Mouse (Mus musculus) kidney, postnatal 0 days (tissue): ENCODE measurements at regions not wholly inside any gene's neighbourhood (a gene's known extent, or its start where the extent isn't known, plus 50 kb on each side); places are given as distances from the start of the nearest gene placed in this dataset.
A peak's percentile ranks its signal among the peaks of the same experiment; 100 is the strongest.

Source experiments
- ATAC-seq: fragments of 200-750 bp; cut with Nextera tagmentation; replicated peaks from 2 replicates; pipeline ENCODE4 v1.8.0; 2017; ENCODE audit warnings: low read depth, moderate number of reproducible peaks, moderate TSS enrichment, moderate library complexity; ENCODE audit not compliant: low FRiP score
- DNase-seq: peaks from one replicate; pipeline ENCODE4 v3.0.0-alpha.2; 2016; ENCODE audit warnings: low spot score
- H3K27ac ChIP-seq: fragments of 300-500 bp; sonication (generic); 2 replicates; pipeline ENCODE4 v1.5.1; 2014; ENCODE audit warnings: mild to moderate bottlenecking
- H3K27me3 ChIP-seq: fragments of 300-500 bp; sonication (generic); 2 replicates; pipeline ENCODE4 v1.6.1; 2014; ENCODE audit warnings: low read length, mixed read lengths; ENCODE audit not compliant: insufficient read depth
- H3K36me3 ChIP-seq: fragments of 300-500 bp; sonication (generic); 2 replicates; pipeline ENCODE4 v1.6.1; 2014; ENCODE audit warnings: low read length, mixed read lengths; ENCODE audit not compliant: insufficient read depth
- H3K4me1 ChIP-seq: fragments of 300-500 bp; sonication (generic); replicated peaks from 2 replicates; pipeline ENCODE4 v1.6.1; 2014; ENCODE audit warnings: antibody characterized with exemption, low read length, mixed read lengths; ENCODE audit not compliant: insufficient read depth
- H3K4me2 ChIP-seq: fragments of 300-500 bp; sonication (generic); 2 replicates; pipeline ENCODE4 v1.6.1; 2014; ENCODE audit warnings: mild to moderate bottlenecking, low read length, moderate library complexity, mixed read lengths
- H3K4me3 ChIP-seq: fragments of 300-500 bp; sonication (generic); replicated peaks from 2 replicates; pipeline ENCODE4 v1.5.1; 2014; ENCODE audit warnings: low read depth, low read length
- H3K9ac ChIP-seq: fragments of 300-500 bp; sonication (generic); 2 replicates; pipeline ENCODE4 v1.6.1; 2014; ENCODE audit warnings: low read depth, low read length
- H3K9me3 ChIP-seq: fragments of 300-500 bp; sonication (generic); replicated peaks from 2 replicates; pipeline ENCODE4 v1.6.1; 2016; ENCODE audit warnings: low read length, inconsistent platforms, mixed read lengths
- CTCF ChIP-seq: IDR thresholded peaks from 2 replicates; pipeline ENCODE4 v1.5.1; 2016; ENCODE audit warnings: antibody characterized with exemption, low read depth, mild to moderate bottlenecking, moderate library complexity
- WGBS: fragments of 180-500 bp; shearing (Covaris S2); extraction: QIAGEN DNeasy Blood & Tissue Kit; methylation state at CpG from one replicate; pipeline ENCODE4 v1.1.7; 2014; 5-methylcytosine and 5-hydroxymethylcytosine counted together

GRCm38 (mm10) chr16:25080811-25081210, 205.8 kb upstream of the Tprg start:
- Histone ChIP-seq H3K4me3 (no peak overlapping the region), H3K9me3 (no peaks in the 10 kb centered on the region), H3K27ac (no peak overlapping the region), H3K9ac (no peak overlapping the region), H3K4me1 (no peaks in the 10 kb centered on the region), H3K36me3 (no peaks in the 10 kb centered on the region), H3K27me3 (no peaks in the 10 kb centered on the region), H3K4me2 (no peak overlapping the region)
- no peak for ATAC-seq
- TF ChIP-seq CTCF: no peak
- no peak for DNase-seq
- WGBS: 97% methylated on average over 6 of the region's 6 CpGs

GRCm38 (mm10) chr16:25083729-25084128, 202.9 kb upstream of the Tprg start:
- Histone ChIP-seq H3K9ac (no peak overlapping the region), H3K4me2 (no peak overlapping the region), H3K4me1 (no peaks in the 10 kb centered on the region), H3K4me3 (no peak overlapping the region), H3K36me3 (no peaks in the 10 kb centered on the region), H3K27me3 (no peaks in the 10 kb centered on the region), H3K9me3 (no peaks in the 10 kb centered on the region), H3K27ac (no peak overlapping the region)
- ATAC-seq (no peak), DNase-seq (peak; percentile 83)
- 64% methylated on average over 1 of the region's 1 CpGs for WGBS
- TF ChIP-seq CTCF: no peak

GRCm38 (mm10) chr16:25087741-25088648, 198.6 kb upstream of the Tprg start:
- Histone ChIP-seq H3K27ac (no peak overlapping the region), H3K36me3 (no peaks in the 10 kb centered on the region)

GRCm38 (mm10) chr16:25088649-25089019, 198.0 kb upstream of the Tprg start:
- H3K9me3 ChIP-seq: no peaks in the 10 kb centered on the region
- WGBS: 81% methylated on average over 2 of the region's 2 CpGs
- no peaks in the 10 kb centered on the region for H3K27me3 ChIP-seq
- H3K9ac ChIP-seq: no peak overlapping the region
- DNase-seq (no peak), ATAC-seq (no peak)
- H3K4me3 ChIP-seq: no peak overlapping the region
- no peak overlapping the region for H3K27ac ChIP-seq
- H3K4me1 ChIP-seq: no peaks in the 10 kb centered on the region
- H3K4me2 ChIP-seq: no peak overlapping the region
- H3K36me3 ChIP-seq: no peaks in the 10 kb centered on the region
- TF ChIP-seq CTCF: no peak

More at GRCm38 (mm10) chr16:25087741-25088648, 198.6 kb upstream of the Tprg start:
- Histone ChIP-seq H3K9ac (no peak overlapping the region), H3K4me2 (no peak overlapping the region), H3K4me1 (no peaks in the 10 kb centered on the region), H3K4me3 (no peak overlapping the region), H3K27me3 (no peaks in the 10 kb centered on the region), H3K9me3 (no peaks in the 10 kb centered on the region)
- 58% methylated on average over 10 of the region's 10 CpGs for WGBS
- no peak for TF ChIP-seq CTCF
- ATAC-seq (no peak), DNase-seq (no peak)

- H3K27me3 ChIP-seq: no peaks in the 10 kb centered on the region
- DNase-seq: no peak
- H3K36me3 ChIP-seq: no peaks in the 10 kb centered on the region
- ATAC-seq: no peak
- no peak overlapping the region for H3K9ac ChIP-seq
- TF ChIP-seq CTCF: no peak
- WGBS: 89% methylated on average over 2 of the region's 2 CpGs
- no peak overlapping the region for H3K4me2 ChIP-seq
- H3K4me1 ChIP-seq: no peaks in the 10 kb centered on the region
- no peak overlapping the region for H3K4me3 ChIP-seq
- H3K27ac ChIP-seq: no peak overlapping the region
- H3K9me3 ChIP-seq: no peaks in the 10 kb centered on the region
Observed at GRCm38 (mm10) chr16:25104165-25104564, 182.5 kb upstream of the Tprg start.

GRCm38 (mm10) chr16:25104603-25105002, 182.0 kb upstream of the Tprg start:
- Histone ChIP-seq H3K27ac (no peak overlapping the region), H3K4me3 (no peak overlapping the region), H3K4me1 (no peaks in the 10 kb centered on the region), H3K9me3 (no peaks in the 10 kb centered on the region), H3K9ac (no peak overlapping the region), H3K27me3 (no peaks in the 10 kb centered on the region), H3K36me3 (no peaks in the 10 kb centered on the region), H3K4me2 (no peak overlapping the region)
- ATAC-seq (no peak), DNase-seq (no peak)
- 47% methylated on average over 2 of the region's 2 CpGs for WGBS
- TF ChIP-seq CTCF: no peak
